Mouse (Mus musculus): Measurements from ENCODE around the gene Calhm1. TPM values are rescaled to one million over a fixed set of nuclear protein-coding genes. Genes with fewer than 3 reads are reported as not detected.

Gene Calhm1
- not detected for polyA plus RNA-seq (2015; fragmentation: Illumina TruSeq; extraction: RNeasy Lipid Tissue Mini Kit (QIAGEN cat#74804); ENCODE audit: insufficient read depth, low replicate concordance)

DNA sequence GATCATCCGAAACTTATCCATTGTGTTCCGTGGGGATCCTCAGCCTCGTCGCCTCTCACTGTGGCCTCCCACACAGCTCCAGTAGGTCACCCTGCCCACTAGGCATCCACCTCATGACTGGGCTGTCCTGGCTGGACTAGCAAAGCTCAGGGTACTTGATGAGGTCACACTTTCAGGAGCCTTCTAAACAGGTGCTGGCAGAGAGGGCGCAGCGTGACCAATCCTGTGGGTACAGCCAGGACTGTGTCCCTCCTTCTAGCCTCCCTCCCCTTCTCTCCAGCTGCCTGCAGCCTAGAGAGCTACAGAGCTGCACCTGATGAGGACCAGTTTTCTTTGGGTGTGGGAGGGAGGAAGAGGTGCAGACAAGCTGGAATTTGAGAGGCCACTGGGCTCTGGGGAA lies at the start of gene Calhm1:
Calhm1 (minus strand) TSS at position 101 of the 400 bp plus-strand sequence.

DNA sequence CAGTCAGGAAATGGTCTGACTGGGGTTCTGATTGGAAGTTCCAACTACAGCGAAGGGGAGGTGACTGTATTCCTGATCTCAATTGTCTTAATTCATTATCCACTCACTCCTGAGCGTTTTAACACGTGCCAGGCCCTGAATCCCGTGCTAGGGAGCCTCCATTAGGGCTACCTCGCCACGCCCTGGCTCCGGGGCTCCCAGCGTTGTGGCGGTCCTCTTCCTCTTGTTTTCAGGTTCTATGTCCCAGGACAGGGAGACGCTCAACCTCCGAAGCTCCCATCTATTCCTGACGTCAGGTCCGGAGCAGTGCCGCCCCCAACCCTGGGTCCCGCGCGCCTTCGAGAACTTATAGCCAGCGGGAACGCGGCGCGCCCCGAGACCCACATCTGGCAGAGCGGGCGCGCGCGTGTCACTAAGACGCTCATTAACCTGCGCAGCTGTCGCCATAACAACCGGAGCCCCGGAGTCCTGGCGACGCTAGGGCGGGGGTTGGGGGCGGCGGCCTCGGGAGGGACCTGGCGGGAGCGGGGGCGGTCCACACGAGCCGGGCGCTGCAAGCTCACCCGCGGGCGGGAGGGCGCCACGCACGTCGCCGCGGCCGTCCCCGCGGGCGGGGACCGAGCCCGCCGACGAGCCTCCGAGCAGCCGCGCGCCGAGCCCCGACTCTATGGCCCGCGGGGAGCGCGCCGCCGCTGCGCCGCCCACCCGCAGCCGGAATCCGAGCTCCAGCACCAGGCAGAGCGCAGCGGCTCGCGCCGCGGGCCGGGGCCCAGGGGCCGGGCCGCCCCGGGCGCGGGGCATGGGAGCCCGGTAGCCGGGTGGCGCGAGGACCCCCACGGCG lies 34.6 kb upstream of the Calhm1 start, which contains the start of gene Neurl1a:
Neurl1a (plus strand) TSS at position 390 of the 841 bp plus-strand sequence.

DNA sequence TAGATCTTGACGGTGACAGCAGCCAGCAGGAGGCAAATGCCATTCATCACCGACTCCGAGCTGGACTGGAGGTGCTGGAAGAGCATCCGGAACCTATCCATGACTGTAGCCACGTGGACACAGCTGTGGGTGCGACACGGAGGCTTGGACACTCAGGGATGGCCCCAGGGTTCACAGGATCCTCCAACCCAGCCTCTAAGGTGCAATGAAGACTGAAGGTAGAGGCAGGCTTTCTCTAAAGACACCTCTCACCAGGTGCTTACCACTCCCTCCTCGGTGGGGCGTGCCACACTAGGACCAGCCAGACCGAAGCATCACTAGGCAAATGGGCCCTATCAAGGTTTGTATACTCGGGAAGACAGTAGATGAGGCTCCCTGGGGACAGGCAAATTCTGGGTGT lies 13.6 kb upstream of the Calhm1 start, which contains the start of gene Calhm3:
Calhm3 (minus strand) TSS at position 101 of the 400 bp plus-strand sequence.

DNA sequence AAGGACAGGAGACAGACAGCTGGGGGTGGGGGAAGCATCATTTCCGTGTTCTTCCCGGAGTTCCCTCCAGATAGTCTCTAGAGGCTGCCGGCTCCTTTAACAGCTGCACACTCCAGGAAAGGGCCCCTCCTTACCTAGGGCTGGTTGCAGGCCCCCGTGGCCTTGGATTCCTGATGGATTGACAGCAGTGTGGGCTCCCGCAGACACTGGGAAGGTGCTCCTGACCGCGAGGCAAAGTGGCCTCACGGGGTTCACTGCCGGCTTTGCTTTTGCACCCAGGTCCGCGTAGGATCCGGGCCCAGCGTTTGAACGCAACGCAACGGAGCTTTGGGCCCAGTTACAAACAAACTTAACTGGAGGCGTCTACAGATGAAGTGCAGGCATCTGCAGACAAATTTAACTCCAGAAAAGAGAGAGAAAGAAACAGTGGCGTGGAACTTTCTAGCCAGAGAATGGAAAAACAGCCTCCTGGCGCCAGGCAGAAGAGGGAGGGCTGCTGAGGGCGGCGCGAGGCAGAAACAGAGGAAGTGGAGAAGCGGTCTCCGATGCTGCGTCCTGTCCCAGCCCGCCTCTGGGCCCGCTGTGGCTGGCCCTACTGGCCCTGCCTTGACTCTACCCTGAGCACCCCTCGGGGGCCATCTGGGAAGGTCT lies 6.2 kb downstream of the Calhm1 start, which contains the start of gene Calhm2:
Calhm2 (minus strand) TSS at position 524 of the 651 bp plus-strand sequence.

Other genes with a start within 250 kb of the Calhm1 start
- not detected for gene Ina, start 129.6 kb downstream of the Calhm1 start, polyA plus RNA-seq (2015; fragmentation: Illumina TruSeq; extraction: RNeasy Lipid Tissue Mini Kit (QIAGEN cat#74804); ENCODE audit: insufficient read depth, low replicate concordance)
- 60.9 TPM for gene Nt5c2, start 129.1 kb downstream of the Calhm1 start, polyA plus RNA-seq (2015; fragmentation: Illumina TruSeq; extraction: RNeasy Lipid Tissue Mini Kit (QIAGEN cat#74804); ENCODE audit: insufficient read depth, low replicate concordance)
- 34.3 TPM for gene Pcgf6, start 93.3 kb downstream of the Calhm1 start, polyA plus RNA-seq (2015; fragmentation: Illumina TruSeq; extraction: RNeasy Lipid Tissue Mini Kit (QIAGEN cat#74804); ENCODE audit: insufficient read depth, low replicate concordance)
- gene Taf5, start 76.5 kb downstream of the Calhm1 start, polyA plus RNA-seq (2015; fragmentation: Illumina TruSeq; extraction: RNeasy Lipid Tissue Mini Kit (QIAGEN cat#74804); ENCODE audit: insufficient read depth, low replicate concordance): 11.7 TPM
- 431 TPM for gene Usmg5, start 53.6 kb downstream of the Calhm1 start, polyA plus RNA-seq (2015; fragmentation: Illumina TruSeq; extraction: RNeasy Lipid Tissue Mini Kit (QIAGEN cat#74804); ENCODE audit: insufficient read depth, low replicate concordance)
- gene Pdcd11, start 53.5 kb downstream of the Calhm1 start, polyA plus RNA-seq (2015; fragmentation: Illumina TruSeq; extraction: RNeasy Lipid Tissue Mini Kit (QIAGEN cat#74804); ENCODE audit: insufficient read depth, low replicate concordance): 17.8 TPM
- 17.5 TPM for gene Calhm2, start 6.0 kb downstream of the Calhm1 start, polyA plus RNA-seq (2015; fragmentation: Illumina TruSeq; extraction: RNeasy Lipid Tissue Mini Kit (QIAGEN cat#74804); ENCODE audit: insufficient read depth, low replicate concordance)
- not detected for gene Calhm3, start 13.5 kb upstream of the Calhm1 start, polyA plus RNA-seq (2015; fragmentation: Illumina TruSeq; extraction: RNeasy Lipid Tissue Mini Kit (QIAGEN cat#74804); ENCODE audit: insufficient read depth, low replicate concordance)
- 0.32 TPM for gene Neurl1a, start 34.6 kb upstream of the Calhm1 start, polyA plus RNA-seq (2015; fragmentation: Illumina TruSeq; extraction: RNeasy Lipid Tissue Mini Kit (QIAGEN cat#74804); ENCODE audit: insufficient read depth, low replicate concordance)

Data from spleen, adult 10 weeks (tissue).